Mouse (Mus musculus) limb, embryonic 14.5 days (tissue): Measurements from ENCODE around the gene Mydgf. TPM values are rescaled to one million over a fixed set of nuclear protein-coding genes. Genes with fewer than 3 reads are reported as not detected.

Source experiments
- ATAC-seq: fragments of 200-750 bp; cut with Nextera tagmentation; 2 replicates; pipeline ENCODE4 v1.8.0; 2017; ENCODE audit warnings: low read depth, moderate number of reproducible peaks, moderate TSS enrichment; ENCODE audit not compliant: low FRiP score
- DNase-seq: peaks from one replicate; pipeline ENCODE4 v3.0.0-alpha.2; 2015; ENCODE audit warnings: low spot score
- H3K27ac ChIP-seq: fragments of 300-500 bp; sonication (generic); replicated peaks from 2 replicates; pipeline ENCODE4 v1.5.1; 2014; ENCODE audit warnings: low read depth, mild to moderate bottlenecking, low read length, moderate library complexity, mixed read lengths
- H3K27me3 ChIP-seq: fragments of 300-500 bp; sonication (generic); 2 replicates; pipeline ENCODE4 v1.6.1; 2014; ENCODE audit warnings: low read length, mixed read lengths; ENCODE audit not compliant: control insufficient read depth, insufficient read depth
- H3K36me3 ChIP-seq: fragments of 300-500 bp; sonication (generic); 2 replicates; pipeline ENCODE4 v1.6.1; 2014; ENCODE audit warnings: mild to moderate bottlenecking, low read length, moderate library complexity, mixed read lengths; ENCODE audit not compliant: control insufficient read depth, insufficient read depth
- H3K4me1 ChIP-seq: fragments of 300-500 bp; sonication (generic); 2 replicates; pipeline ENCODE4 v1.6.1; 2014; ENCODE audit warnings: antibody characterized with exemption, low read length, mixed read lengths; ENCODE audit not compliant: control insufficient read depth, insufficient read depth
- H3K4me2 ChIP-seq: fragments of 300-500 bp; sonication (generic); replicated peaks from 2 replicates; pipeline ENCODE4 v1.6.1; 2014; ENCODE audit warnings: low read depth, mild to moderate bottlenecking, low read length, moderate library complexity; ENCODE audit not compliant: severe bottlenecking
- H3K4me3 ChIP-seq: fragments of 300-500 bp; sonication (generic); replicated peaks from 2 replicates; pipeline ENCODE4 v1.5.1; 2014; ENCODE audit warnings: low read length
- H3K9ac ChIP-seq: fragments of 300-500 bp; sonication (generic); 2 replicates; pipeline ENCODE4 v1.6.1; 2014; ENCODE audit warnings: mild to moderate bottlenecking, low read depth, low read length, moderate library complexity; ENCODE audit not compliant: severe bottlenecking
- H3K9me3 ChIP-seq: fragments of 300-500 bp; sonication (generic); 2 replicates; pipeline ENCODE4 v1.6.1; 2016; ENCODE audit warnings: low read length; ENCODE audit not compliant: control insufficient read depth
- POLR2A ChIP-seq: fragments of 200-500 bp; IDR thresholded peaks from 2 replicates; pipeline ENCODE4 v1.8.0; 2012; ENCODE audit warnings: inconsistent platforms, mild to moderate bottlenecking, moderate library complexity, borderline replicate concordance; ENCODE audit not compliant: insufficient read depth, insufficient read length; ENCODE audit errors: extremely low read depth
- WGBS: fragments of 180-500 bp; shearing (Covaris S2); extraction: QIAGEN DNeasy Blood & Tissue Kit; methylation state at CpG from one replicate; pipeline ENCODE4 v1.1.7; 2014; 5-methylcytosine and 5-hydroxymethylcytosine counted together
- polyA plus RNA-seq, 2 experiments: library from polyadenylated mRNA; depleted of rRNA in 1 of 2; stranded (reverse) in 1 of 2; unstranded in 1 of 2; fragments of >200 nt; fragmentation: Nextera tagmentation in 1 of 2; extraction: Ambion mirVana in 1 of 2; gene quantifications; 2 replicates each; pipeline versions ENCODE4 v1.2.1 to v1.2.3; 2012 to 2014

The Mydgf gene
- polyA plus RNA-seq (2012; rRNA removed): 83.2 and 93.7 TPM in 2 replicates
- polyA plus RNA-seq (2014; fragmentation: Nextera tagmentation; extraction: Ambion mirVana): 99.7 and 101 TPM in 2 replicates

GRCm38 (mm10) chr17:56183658-56184103 is at the start of gene Mydgf:
TSS of gene Mydgf (minus strand) at chr17:56183920.
- TF ChIP-seq POLR2A: 0 out of 2 replicates have a peak, but pooled peaks have one; percentile 7
- DNase-seq (peak; percentile 98), ATAC-seq (peak; percentile 93)
- H3K4me2 ChIP-seq: peak within 1 kb of the TSS; percentile 87
- under 1% methylated on average over 47 of the region's 47 CpGs for WGBS
- H3K9me3 ChIP-seq: no peaks in the 10 kb centered on the region
- H3K27me3 ChIP-seq: no peaks in the 10 kb centered on the region
- peak within 1 kb of the TSS; percentile 67 for H3K9ac ChIP-seq
- peak within 1 kb of the TSS; percentile 83 for H3K4me3 ChIP-seq
- no peaks in the 10 kb centered on the region; the same call in 1 of the 2 replicates for H3K4me1 ChIP-seq
- H3K27ac ChIP-seq: peak within 1 kb of the TSS; percentile 44; the same call in 1 of the 2 replicates
- peaks cover 50% of the 10 kb centered on the region for H3K36me3 ChIP-seq

GRCm38 (mm10) chr17:56233389-56233788 is 49.7 kb upstream of the Mydgf start:
- no peaks in the 10 kb centered on the region for H3K9me3 ChIP-seq
- no peak overlapping the region for H3K9ac ChIP-seq
- ATAC-seq (no peak), DNase-seq (no peak)
- H3K27me3 ChIP-seq: no peaks in the 10 kb centered on the region
- H3K4me3 ChIP-seq: no peak overlapping the region
- no peak overlapping the region for H3K4me2 ChIP-seq
- 51% methylated on average over 8 of the region's 8 CpGs for WGBS
- H3K36me3 ChIP-seq: no peaks in the 10 kb centered on the region
- H3K4me1 ChIP-seq: no peaks in the 10 kb centered on the region
- TF ChIP-seq POLR2A: no peak
- no peak overlapping the region for H3K27ac ChIP-seq

- Histone ChIP-seq H3K4me1 (no peaks in the 10 kb centered on the region), H3K27me3 (no peaks in the 10 kb centered on the region), H3K4me2 (no peak overlapping the region), H3K27ac (no peak overlapping the region), H3K36me3 (no peaks in the 10 kb centered on the region), H3K4me3 (no peak overlapping the region), H3K9ac (no peak overlapping the region), H3K9me3 (no peaks in the 10 kb centered on the region)
- DNase-seq (no peak), ATAC-seq (no peak)
- 68% methylated on average over 10 of the region's 10 CpGs for WGBS
- TF ChIP-seq POLR2A: no peak
These were observed 46.2 kb upstream of the Mydgf start for GRCm38 (mm10) chr17:56229943-56230342.

- 76% methylated on average over 3 of the region's 3 CpGs for WGBS
- Histone ChIP-seq H3K9ac (no peak overlapping the region), H3K27ac (no peak overlapping the region), H3K4me1 (no peaks in the 10 kb centered on the region), H3K9me3 (no peaks in the 10 kb centered on the region), H3K27me3 (no peaks in the 10 kb centered on the region), H3K4me2 (no peak overlapping the region), H3K36me3 (no peaks in the 10 kb centered on the region), H3K4me3 (no peak overlapping the region)
- TF ChIP-seq POLR2A: no peak
- ATAC-seq (no peak), DNase-seq (no peak)
These were observed 42.8 kb upstream of the Mydgf start for GRCm38 (mm10) chr17:56226566-56226965.

- DNase-seq: no peak
- H3K36me3 ChIP-seq: no peaks in the 10 kb centered on the region
- H3K4me1 ChIP-seq: no peaks in the 10 kb centered on the region
- 44% methylated on average over 1 of the region's 1 CpGs for WGBS
- no peaks in the 10 kb centered on the region for H3K27me3 ChIP-seq
- ATAC-seq: no peak
- TF ChIP-seq POLR2A: no peak
- no peaks in the 10 kb centered on the region for H3K9me3 ChIP-seq
- no peak overlapping the region for H3K4me2 ChIP-seq
- no peak overlapping the region for H3K4me3 ChIP-seq
- H3K27ac ChIP-seq: no peak overlapping the region
- H3K9ac ChIP-seq: no peak overlapping the region
These were observed 41.2 kb upstream of the Mydgf start for GRCm38 (mm10) chr17:56224916-56225315.
